Mouse (Mus musculus): ENCODE data around the gene Ptcd1. TPM values are rescaled to one million over a fixed set of nuclear protein-coding genes. Genes with fewer than 3 reads are reported as not detected.

Gene Ptcd1
- polyA plus RNA-seq (2014; fragmentation: Illumina TruSeq; extraction: RNeasy Lipid Tissue Mini Kit (QIAGEN cat#74804); ENCODE audit: low read depth, low replicate concordance), result 17.6 TPM

DNA sequence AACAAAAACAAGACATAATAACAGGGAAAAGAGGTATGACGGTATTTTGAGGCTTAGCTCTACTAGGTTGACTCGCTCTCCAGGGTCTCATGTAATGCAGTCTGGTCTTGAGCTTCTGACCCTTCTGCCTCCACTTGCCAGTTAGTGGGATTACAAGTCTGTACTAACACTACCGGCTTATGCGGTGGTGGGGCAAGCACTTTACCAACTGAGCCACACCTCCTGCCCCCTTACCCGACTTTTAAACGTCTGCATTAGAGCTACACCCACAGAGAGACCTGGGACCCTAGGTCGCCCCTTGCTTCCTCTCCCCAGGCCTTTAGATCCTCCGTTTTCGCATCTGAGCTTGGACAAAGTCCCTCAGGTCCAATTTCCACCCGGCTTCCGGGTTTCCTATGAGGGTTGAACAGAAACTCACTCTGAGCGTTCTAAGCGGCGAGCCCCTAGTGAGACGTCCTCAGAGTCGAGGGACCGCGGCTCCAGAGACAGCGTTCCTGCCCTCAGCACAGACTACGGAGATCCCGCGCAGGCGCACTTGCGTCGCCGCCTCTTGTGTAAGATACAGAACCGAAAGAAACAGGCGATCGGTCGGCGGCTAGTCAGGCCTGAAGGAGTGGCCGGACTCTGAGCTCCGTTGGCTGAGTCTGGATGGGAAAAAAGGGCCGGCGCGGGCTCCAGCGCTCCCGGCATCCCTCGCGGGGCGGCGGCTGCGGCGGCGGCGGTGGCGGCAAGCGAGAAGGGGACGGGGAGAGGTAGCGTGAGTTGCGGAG is at the start of gene Ptcd1, which contains the start of gene Cpsf4:
TSS of gene Ptcd1 (minus strand) at position 573 of the 770 bp plus-strand sequence.
TSS of gene Cpsf4 (plus strand) at position 678 of the 770 bp plus-strand sequence.

GRCm38 (mm10) chr5:145203936-145204691 is 37.2 kb upstream of the Ptcd1 start, which contains the start of gene Zkscan5:
Gene Zkscan5, plus strand, starts transcription at chr5:145204562.

DNA sequence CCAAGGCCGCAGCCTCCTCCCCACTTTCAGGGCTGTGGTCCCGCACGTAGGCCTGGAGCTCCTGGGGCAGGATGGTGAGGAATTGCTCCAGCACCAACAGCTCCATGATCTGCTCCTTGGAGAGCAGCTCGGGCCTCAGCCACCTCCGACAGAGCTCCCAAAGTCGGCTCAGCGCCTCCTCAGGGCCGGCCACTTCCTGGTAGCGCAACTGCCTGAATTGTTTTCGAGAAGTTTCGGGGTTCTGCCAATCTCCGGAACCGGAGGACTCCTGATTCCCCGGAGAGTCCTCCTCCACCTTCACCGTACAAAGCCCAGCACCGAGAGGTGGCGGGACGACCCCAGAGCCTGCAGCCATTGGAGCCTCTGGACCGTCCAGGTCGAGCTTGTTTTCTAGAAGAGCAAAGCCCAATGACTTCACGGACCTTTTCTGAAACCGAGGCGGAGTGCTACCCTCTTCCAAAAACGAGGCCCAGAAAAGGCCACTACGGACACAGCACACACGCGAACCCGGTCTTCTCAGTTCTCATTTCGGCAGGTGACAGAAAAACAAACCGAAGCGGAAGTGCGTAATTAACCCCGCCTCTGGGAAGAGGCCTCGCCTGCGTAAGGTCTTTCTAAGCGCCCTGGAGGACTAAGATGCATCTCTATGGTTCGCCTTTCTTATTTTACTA is 34.5 kb upstream of the Ptcd1 start, which contains the start of gene Zkscan14:
TSS of gene Zkscan14 (minus strand) at position 548 of the 671 bp plus-strand sequence.

GRCm38 (mm10) chr5:145191962-145192361 is 25.1 kb upstream of the Ptcd1 start, which contains the start of gene Atp5j2:
Gene Atp5j2, minus strand, starts transcription at chr5:145192062.

DNA sequence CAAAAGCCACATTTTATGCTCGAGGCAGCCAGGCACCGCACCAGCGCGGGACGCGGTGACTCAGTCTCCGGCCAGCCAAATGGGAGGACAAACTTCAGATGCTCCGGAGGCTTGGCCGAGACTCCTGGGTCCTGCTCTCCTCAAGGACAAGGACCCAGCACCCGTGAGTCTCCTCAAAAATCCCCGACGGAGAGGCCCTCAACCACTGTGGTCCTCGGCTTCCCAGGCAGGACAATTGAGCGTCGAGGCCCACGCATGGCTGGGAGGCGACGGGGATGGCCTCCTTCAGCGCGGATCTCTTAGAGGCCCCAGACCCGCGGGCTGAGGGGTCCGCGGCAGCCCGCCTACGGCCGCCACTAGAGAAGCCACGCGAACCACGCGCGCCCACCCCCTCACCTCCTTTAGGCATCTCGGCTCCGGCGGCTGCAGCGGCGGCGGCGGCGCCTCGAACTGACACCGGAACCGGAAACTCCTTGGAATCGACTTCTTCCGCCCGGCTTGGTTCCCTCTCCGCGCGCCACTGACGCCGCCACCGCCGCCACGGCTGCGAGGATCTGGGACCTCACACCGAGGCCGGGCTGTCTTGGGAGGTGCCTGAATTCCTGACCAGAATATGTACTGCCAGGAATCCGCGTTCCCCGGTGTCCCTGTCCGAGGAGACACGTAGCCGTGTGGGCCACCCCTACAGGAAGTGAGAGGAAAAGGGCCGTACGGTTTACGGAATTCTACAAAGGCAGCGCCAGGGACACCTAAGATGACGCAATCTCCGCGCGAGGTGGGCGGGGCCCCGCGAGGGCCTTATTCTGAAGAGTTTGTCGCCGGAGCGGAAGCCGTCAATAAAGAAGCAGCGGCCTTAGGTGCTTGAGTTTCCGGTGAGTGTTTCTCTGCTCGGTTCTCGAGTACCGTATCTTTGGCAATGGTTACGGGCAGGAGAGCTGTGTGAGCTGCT is 27.1 kb downstream of the Ptcd1 start, which contains the start of the genes Pdap1 and Bud31:
TSS of gene Pdap1 (minus strand) at position 668 of the 949 bp plus-strand sequence.
TSS of gene Bud31 (plus strand) at position 792 of the 949 bp plus-strand sequence.

DNA sequence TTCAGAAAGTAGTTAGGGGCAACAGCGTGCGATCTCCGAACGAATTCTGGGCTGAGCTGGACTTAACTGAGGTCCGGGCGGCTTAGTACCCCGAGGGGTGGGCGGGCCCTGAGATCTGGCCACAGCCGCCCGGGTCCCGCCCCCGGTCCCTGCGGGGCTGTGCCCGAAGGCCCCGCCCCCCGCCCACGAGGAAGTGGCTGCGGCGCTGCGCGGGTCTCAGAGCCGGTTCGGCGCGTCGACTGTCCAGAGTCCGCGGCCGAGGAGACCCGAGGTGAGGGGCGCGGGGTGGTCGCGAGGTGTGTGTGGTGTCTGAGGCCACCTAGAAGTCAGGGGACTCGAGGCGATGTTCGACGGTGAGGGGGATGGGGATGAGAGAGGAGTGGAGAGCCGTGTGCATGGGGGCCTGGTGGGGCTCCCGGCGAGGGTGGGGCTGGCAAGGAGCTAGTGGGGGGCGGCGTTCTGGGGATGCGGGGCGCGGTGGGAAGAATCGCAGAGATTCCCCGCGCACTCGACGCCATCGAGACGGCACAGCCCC is 52.8 kb downstream of the Ptcd1 start, which contains the start of gene Arpc1b:
TSS of gene Arpc1b (plus strand) at position 145 of the 535 bp plus-strand sequence.

Other genes starting within 250 kb of the Ptcd1 start
- gene Smurf1, start 201.3 kb downstream of the Ptcd1 start, polyA plus RNA-seq (2014; fragmentation: Illumina TruSeq; extraction: RNeasy Lipid Tissue Mini Kit (QIAGEN cat#74804); ENCODE audit: low read depth, low replicate concordance), result 22.4 TPM
- not detected for gene Gm4871, start 134.4 kb downstream of the Ptcd1 start, polyA plus RNA-seq (2014; fragmentation: Illumina TruSeq; extraction: RNeasy Lipid Tissue Mini Kit (QIAGEN cat#74804); ENCODE audit: low read depth, low replicate concordance)
- not detected for gene 1700018F24Rik, start 124.1 kb downstream of the Ptcd1 start, polyA plus RNA-seq (2014; fragmentation: Illumina TruSeq; extraction: RNeasy Lipid Tissue Mini Kit (QIAGEN cat#74804); ENCODE audit: low read depth, low replicate concordance)
- gene Arpc1a, start 83.3 kb downstream of the Ptcd1 start, polyA plus RNA-seq (2014; fragmentation: Illumina TruSeq; extraction: RNeasy Lipid Tissue Mini Kit (QIAGEN cat#74804); ENCODE audit: low read depth, low replicate concordance), result 64.2 TPM
- gene Kpna7, start 83.1 kb downstream of the Ptcd1 start, polyA plus RNA-seq (2014; fragmentation: Illumina TruSeq; extraction: RNeasy Lipid Tissue Mini Kit (QIAGEN cat#74804); ENCODE audit: low read depth, low replicate concordance), result not detected
- gene Arpc1b, start 52.9 kb downstream of the Ptcd1 start, polyA plus RNA-seq (2014; fragmentation: Illumina TruSeq; extraction: RNeasy Lipid Tissue Mini Kit (QIAGEN cat#74804); ENCODE audit: low read depth, low replicate concordance), result 77.3 TPM
- gene Pdap1, start 26.9 kb downstream of the Ptcd1 start, polyA plus RNA-seq (2014; fragmentation: Illumina TruSeq; extraction: RNeasy Lipid Tissue Mini Kit (QIAGEN cat#74804); ENCODE audit: low read depth, low replicate concordance), result 67.3 TPM
- gene Bud31, start 26.7 kb downstream of the Ptcd1 start, polyA plus RNA-seq (2014; fragmentation: Illumina TruSeq; extraction: RNeasy Lipid Tissue Mini Kit (QIAGEN cat#74804); ENCODE audit: low read depth, low replicate concordance), result 78.3 TPM
- gene Cpsf4, start 105 bp upstream of the Ptcd1 start, polyA plus RNA-seq (2014; fragmentation: Illumina TruSeq; extraction: RNeasy Lipid Tissue Mini Kit (QIAGEN cat#74804); ENCODE audit: low read depth, low replicate concordance), result 11.3 TPM
- 1,357 TPM for gene Atp5j2, start 25.0 kb upstream of the Ptcd1 start, polyA plus RNA-seq (2014; fragmentation: Illumina TruSeq; extraction: RNeasy Lipid Tissue Mini Kit (QIAGEN cat#74804); ENCODE audit: low read depth, low replicate concordance)
- gene Zkscan14, start 34.8 kb upstream of the Ptcd1 start, polyA plus RNA-seq (2014; fragmentation: Illumina TruSeq; extraction: RNeasy Lipid Tissue Mini Kit (QIAGEN cat#74804); ENCODE audit: low read depth, low replicate concordance), result 6.5 TPM
- gene Zkscan5, start 37.5 kb upstream of the Ptcd1 start, polyA plus RNA-seq (2014; fragmentation: Illumina TruSeq; extraction: RNeasy Lipid Tissue Mini Kit (QIAGEN cat#74804); ENCODE audit: low read depth, low replicate concordance), result 9.9 TPM
- gene Zfp655, start 64.6 kb upstream of the Ptcd1 start, polyA plus RNA-seq (2014; fragmentation: Illumina TruSeq; extraction: RNeasy Lipid Tissue Mini Kit (QIAGEN cat#74804); ENCODE audit: low read depth, low replicate concordance), result 34.8 TPM
- 6.9 TPM for gene Zscan25, start 113.4 kb upstream of the Ptcd1 start, polyA plus RNA-seq (2014; fragmentation: Illumina TruSeq; extraction: RNeasy Lipid Tissue Mini Kit (QIAGEN cat#74804); ENCODE audit: low read depth, low replicate concordance)
- gene Cyp3a57, start 178.2 kb upstream of the Ptcd1 start, polyA plus RNA-seq (2014; fragmentation: Illumina TruSeq; extraction: RNeasy Lipid Tissue Mini Kit (QIAGEN cat#74804); ENCODE audit: low read depth, low replicate concordance), result not detected